Mouse (Mus musculus) left cerebral cortex, postnatal 14 days (tissue): ENCODE data around the gene Trafd1. TPM values are rescaled to one million over a fixed set of nuclear protein-coding genes. Genes with fewer than 3 reads are reported as not detected.

Experiments used
- DNase-seq, 2 experiments: peaks; one replicate each; pipeline ENCODE4 v3.0.0; 2021 to 2022; ENCODE audit warnings: low spot score in 2 of 2, mixed read lengths in 1 of 2
- intact Hi-C: fragments of 180-260 bp; cut with DNase I; formaldehyde crosslinking; loops from one replicate; pipeline ENCODE4 v1.15.1; 2025
- long read RNA-seq, 2 experiments: library from polyadenylated mRNA; stranded (forward); transcript quantifications; one replicate each; pipeline ENCODE4 v2.0.0; 2021
- total RNA-seq, 2 experiments: library from RNA; stranded (reverse); gene quantifications; 2 replicates each; pipeline ENCODE4 v1.2.3; 2021

Trafd1 gene
- total RNA-seq, result 10 to 100 TPM; 90.1 to 95.7 TPM
- long read RNA-seq, experiment 1, transcript Trafd1-201 (12 exons, 2,503 nt), result major isoform, 34 of 83 reads
- long read RNA-seq, experiment 1, transcript Trafd1-202 (12 exons, 2,425 nt), result minor isoform, 6 of 83 reads
- long read RNA-seq, experiment 1, partial matches to known transcripts, result 5 of 83 reads
- long read RNA-seq, experiment 1, other reads (novel, unspliced or antisense), result 38 of 83 reads
- long read RNA-seq, experiment 2, transcript Trafd1-201 (12 exons, 2,503 nt), result major isoform, 43 of 111 reads
- long read RNA-seq, experiment 2, transcript Trafd1-202 (12 exons, 2,425 nt), result minor isoform, 8 of 111 reads
- long read RNA-seq, experiment 2, partial matches to known transcripts, result 12 of 111 reads
- long read RNA-seq, experiment 2, other reads (novel, unspliced or antisense), result 48 of 111 reads

- intact Hi-C loops, result no loop called here
- peak; percentile 94 to 95 for DNase-seq
Observed at GRCm38 (mm10) chr5:121385461-121386119, at the start of gene Trafd1. TSS of gene Trafd1 (minus strand) at chr5:121385632.

DNA sequence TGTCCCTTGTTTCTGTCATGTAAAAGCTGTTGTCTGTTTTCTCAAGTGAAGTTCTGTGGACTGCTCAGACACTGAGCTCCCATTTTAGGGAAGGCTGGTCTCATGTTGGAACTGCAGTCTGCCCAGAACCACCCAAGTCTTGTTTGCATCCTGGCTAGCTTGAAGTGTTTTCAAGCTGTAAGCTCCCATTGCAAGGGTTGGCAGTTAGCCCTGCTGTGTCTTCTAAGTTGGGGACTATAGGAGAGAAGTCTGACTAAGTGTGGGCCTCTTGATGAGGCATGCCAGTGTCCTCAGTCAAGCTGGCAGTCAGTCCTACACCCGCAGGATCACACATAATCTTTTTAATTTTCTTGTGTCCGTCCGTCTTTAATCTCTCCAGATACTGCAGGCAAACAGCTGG lies 43.5 kb upstream of the Trafd1 start:
- peak in 1 of 2 experiments; percentile 26 for DNase-seq

GRCm38 (mm10) chr5:121423297-121423696 lies 37.9 kb upstream of the Trafd1 start:
- intact Hi-C loops, result no loop called here
- no peak for DNase-seq

More for the DNA sequence above, 43.5 kb upstream of the Trafd1 start:
- intact Hi-C loops, result no loop called here

GRCm38 (mm10) chr5:121422787-121423186 lies 37.4 kb upstream of the Trafd1 start:
- intact Hi-C loops, result no loop called here
- no peak for DNase-seq

DNA sequence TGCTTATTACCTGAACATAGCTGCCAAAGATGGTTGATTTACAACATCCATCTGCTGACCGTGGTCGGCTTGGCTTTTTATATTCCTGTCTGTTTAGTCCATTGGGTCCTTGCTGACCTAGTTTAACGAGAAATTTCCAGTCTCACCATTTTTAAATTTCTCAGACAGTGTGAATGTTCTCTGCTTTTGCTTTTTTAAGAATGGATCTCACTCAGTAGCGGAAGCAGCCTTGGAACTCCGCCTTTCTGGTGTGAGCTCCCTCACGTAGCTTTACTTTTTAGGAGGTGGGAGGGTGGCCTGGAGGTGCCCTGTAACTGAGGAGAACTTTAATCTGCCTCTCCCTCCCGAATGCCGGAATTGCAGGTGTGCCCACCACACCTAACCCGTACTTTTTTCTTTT lies 35.3 kb upstream of the Trafd1 start:
- DNase-seq, result no peak
- intact Hi-C loops, result no loop called here

GRCm38 (mm10) chr5:121410975-121411374 lies 25.5 kb upstream of the Trafd1 start:
- intact Hi-C loops, result no loop called here
- no peak for DNase-seq

GRCm38 (mm10) chr5:121407856-121408255 lies 22.4 kb upstream of the Trafd1 start:
- intact Hi-C loops, result no loop called here
- DNase-seq, result no peak

GRCm38 (mm10) chr5:121400849-121401248 lies 15.4 kb upstream of the Trafd1 start:
- intact Hi-C loops, result no loop called here

DNA sequence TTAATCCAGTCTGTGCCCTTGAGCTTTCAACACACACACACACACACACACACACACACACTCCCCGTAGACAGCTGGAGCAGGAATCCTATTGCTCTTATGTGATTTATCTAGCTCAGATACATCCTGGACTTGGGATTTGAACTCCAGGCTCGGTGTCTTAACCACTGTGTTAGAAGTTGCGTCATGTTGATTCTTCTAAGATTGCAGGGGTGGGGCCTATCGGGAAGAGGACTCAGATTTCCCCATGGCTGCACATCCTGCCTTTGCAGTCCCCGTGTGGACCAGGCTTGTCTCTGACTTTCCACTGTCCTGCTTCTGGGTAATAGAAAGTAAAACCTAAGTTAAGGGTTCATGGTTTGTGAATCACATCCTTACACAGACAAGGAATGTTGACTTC lies 14.6 kb upstream of the Trafd1 start:
- no peak for DNase-seq
- intact Hi-C loops, result no loop called here

More at GRCm38 (mm10) chr5:121400849-121401248, 15.4 kb upstream of the Trafd1 start:
- no peak for DNase-seq

- DNase-seq, result no peak
- intact Hi-C loops, result no loop called here
Observed at GRCm38 (mm10) chr5:121399540-121399939, 14.1 kb upstream of the Trafd1 start.

- no peak for DNase-seq
- intact Hi-C loops, result no loop called here
Observed at GRCm38 (mm10) chr5:121398965-121399462, 13.6 kb upstream of the Trafd1 start.

- DNase-seq, result no peak
- intact Hi-C loops, result no loop called here
Observed at GRCm38 (mm10) chr5:121398146-121398964, 12.9 kb upstream of the Trafd1 start.

- DNase-seq, result peak; percentile 96 to 97
- intact Hi-C loops, result no loop called here
Observed at GRCm38 (mm10) chr5:121397187-121398145, 12.0 kb upstream of the Trafd1 start, which contains the start of gene Naa25. TSS of gene Naa25 (plus strand) at chr5:121397936.

- no peak for DNase-seq
- intact Hi-C loops, result no loop called here
Observed at GRCm38 (mm10) chr5:121395621-121396020, 10.2 kb upstream of the Trafd1 start.

DNA sequence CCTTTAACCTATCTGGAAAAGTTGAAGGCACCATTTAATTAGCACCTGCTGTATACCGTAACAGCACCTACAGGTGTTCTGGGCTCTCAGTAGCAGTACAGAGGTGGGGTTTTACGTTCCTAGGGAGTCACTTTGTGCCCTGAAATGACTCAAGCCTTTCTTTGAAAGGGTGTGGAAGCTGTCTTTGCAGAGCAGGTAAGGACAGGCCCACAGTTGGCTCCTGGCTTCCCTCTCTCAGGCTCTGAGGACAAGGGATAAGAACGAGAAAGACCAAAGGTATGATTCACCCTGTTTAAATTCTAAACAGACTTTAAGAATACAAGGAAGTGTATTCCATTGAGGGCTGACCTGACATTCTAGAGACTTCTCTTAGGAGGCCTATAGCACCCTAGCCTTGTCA lies 8.0 kb upstream of the Trafd1 start:
- no peak for DNase-seq
- intact Hi-C loops, result no loop called here

GRCm38 (mm10) chr5:121392667-121393380 lies 7.4 kb upstream of the Trafd1 start:
- DNase-seq, result peak in 1 of 2 experiments; percentile 65
- intact Hi-C loops, result no loop called here

GRCm38 (mm10) chr5:121389691-121390090 lies 4.3 kb upstream of the Trafd1 start:
- intact Hi-C loops, result no loop called here
- no peak for DNase-seq

DNA sequence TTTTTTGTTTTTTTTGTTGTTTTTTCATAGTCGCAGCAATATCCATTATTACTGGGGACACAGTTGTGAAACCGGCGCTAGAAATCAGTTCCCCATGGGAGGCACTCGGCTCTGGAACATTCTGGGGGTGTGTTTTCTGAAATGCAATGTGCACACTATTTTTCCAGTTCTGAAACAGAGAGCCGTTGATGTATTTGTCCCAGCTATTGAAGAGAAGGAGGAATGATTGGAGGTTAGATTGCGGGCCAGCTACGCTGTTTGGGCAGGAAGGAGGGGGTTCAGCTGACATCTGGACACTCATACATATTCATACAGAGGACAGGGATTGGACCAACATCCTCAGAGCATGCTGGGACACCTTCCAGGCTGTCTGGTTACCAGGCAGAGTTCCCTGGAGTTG lies 3.7 kb upstream of the Trafd1 start:
- no peak for DNase-seq
- intact Hi-C loops, result no loop called here
